Mouse (Mus musculus): ENCODE measurements around the gene A730049H05Rik.

A730049H05Rik gene

DNA sequence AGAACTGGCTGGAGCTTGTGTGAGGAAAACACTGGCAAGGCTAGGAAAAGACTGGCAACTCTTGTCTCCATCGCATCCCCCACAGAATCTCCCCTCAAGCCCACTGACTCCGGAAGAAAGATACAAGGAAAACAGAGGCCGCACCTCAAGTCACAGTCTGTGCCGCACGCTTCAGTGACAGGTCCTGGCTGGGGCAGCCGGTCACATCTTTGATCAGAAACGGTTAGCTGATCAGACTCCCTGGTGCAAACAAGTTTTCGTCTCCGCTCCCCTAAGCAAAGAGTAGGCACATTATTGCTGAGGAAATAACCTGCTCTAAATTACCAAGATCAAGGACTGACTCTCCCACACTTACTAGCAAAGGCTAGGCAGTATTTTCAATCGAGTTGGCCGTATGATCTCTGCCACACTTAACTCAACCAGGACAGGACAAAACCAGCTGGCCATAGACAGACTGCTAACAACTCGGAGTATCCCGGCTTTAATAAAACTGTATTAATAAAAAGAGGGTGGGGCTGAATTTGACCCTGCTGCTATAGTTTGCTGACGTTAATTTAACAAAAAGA, 63.5 kb downstream of the A730049H05Rik start:
- no peak for DNase-seq (ENCODE audit: low spot score in 2 of 2)

GRCm38 (mm10) chr6:92882446-92882845, 66.2 kb downstream of the A730049H05Rik start:
- DNase-seq (ENCODE audit: low spot score in 2 of 2), result no peak

DNA sequence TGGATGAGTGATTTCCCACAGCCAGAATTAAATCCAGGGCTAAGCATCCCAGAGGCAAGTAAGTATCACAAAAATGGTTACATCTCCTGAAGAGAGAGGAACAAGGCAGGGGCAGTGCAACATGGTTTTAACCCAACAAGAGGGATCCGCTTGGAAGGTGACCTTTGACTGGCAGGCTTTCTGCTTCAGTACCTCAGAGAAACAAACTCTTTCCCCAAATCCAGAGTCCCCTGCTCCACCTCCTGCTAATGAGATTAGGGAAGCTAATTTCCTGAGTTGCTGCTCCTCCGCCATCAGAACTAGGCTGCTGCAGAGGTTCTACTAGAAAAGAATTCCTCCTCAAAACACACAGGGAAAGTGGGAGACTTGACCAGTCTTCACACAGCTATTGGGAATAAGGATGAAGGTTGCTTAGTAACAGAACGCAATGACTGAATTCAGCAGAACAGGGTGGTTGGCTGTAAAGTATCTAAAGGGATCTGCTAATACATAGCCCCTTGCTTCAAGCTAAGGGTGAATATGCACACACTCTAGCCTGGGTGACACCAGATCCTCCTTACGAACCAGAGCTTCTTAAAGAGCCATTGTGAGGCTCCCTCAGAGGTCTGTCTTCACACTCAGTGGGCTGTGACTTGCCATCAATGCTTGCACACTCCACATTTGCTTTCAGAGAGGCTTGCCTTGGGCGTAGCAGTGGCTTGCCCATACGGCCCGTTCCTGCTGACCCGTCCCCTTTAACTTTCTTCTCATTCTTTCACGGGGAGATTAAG, 67.0 kb downstream of the A730049H05Rik start:
- no peak for DNase-seq (ENCODE audit: low spot score in 2 of 2)

DNA sequence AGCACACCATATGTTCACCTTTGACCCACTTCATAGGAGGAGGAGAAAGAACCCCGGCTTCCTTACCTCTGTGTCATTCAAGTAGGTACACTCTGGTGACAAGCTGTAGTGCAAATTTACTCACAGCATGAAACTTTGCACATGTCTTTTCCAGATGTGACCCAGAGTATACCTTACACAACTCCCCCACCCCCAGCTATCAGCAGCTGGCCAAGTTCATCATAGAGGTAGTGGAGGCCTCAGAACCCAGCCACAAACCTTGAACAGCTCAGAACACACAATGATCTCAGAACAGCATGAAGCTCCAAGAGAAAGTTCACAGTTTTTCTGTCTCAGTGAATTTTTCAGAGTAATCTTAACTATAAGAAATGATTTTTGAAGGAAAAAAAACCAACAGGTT, 75.3 kb downstream of the A730049H05Rik start:
- DNase-seq (ENCODE audit: low spot score in 2 of 2), result no peak

All from frontal cortex, postnatal 10 days (tissue).